Mouse (Mus musculus) right cerebral cortex, postnatal 14 days (tissue): ENCODE measurements around the gene Kif26b.
A peak's percentile ranks its signal among the peaks of the same experiment; 100 is the strongest.

Experiments used
- DNase-seq: peaks from one replicate; pipeline ENCODE4 v3.0.0; 2022

The Kif26b gene

DNA sequence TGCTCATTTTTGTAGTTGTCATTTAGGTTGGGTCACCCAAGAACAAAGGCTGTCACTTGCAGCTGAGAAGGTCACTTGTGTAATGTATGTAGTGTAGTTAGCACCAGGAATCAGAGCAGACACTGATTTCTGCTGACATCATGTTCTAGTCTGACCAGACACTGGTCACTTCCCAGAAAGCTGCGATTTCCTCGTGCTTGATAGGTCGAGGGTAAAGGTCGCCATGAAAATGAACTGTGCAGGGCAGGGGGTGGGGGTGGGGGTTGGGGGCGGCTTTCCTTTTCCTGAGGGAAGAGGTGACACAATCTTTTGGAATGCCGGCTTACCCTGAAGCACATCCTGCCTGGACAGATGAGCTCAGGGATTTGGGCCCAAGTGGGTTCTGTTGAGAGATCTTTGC, 68.8 kb downstream of the Kif26b start:
- no peak for DNase-seq

DNA sequence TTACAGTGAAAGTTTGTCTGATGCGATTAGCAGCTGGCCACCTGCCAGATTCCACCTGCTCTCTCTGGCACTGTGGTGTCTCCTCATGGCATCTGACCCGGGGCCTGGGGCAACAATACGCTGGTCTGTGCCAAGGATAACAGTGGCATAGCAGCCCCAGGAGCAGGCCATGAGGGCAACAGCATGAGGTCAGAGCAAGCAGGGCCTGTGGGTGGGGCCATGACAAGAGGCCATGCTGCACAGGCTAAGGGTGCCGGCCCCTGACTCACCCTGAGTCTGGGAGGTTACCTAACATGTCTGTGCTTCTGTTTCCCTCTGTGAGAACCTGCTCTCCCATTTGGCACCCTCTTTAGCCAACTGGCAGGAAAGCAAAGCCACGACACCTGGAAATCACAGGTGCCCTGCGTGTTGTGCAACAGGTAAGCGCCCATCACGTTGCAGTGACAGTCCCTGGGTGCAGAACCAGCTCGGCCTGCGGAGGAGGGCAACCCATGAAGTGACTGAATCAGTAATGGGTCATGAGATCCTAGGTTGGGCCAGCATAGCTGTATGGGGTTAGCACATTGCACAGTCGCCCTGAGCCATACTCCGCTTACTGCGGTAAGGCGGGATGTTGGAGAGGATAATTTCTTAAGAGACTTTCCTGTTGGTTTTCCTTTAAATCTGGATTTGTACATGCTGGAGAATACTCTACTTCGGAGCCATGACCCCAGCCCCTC, 72.1 kb downstream of the Kif26b start:
- no peak for DNase-seq

DNA sequence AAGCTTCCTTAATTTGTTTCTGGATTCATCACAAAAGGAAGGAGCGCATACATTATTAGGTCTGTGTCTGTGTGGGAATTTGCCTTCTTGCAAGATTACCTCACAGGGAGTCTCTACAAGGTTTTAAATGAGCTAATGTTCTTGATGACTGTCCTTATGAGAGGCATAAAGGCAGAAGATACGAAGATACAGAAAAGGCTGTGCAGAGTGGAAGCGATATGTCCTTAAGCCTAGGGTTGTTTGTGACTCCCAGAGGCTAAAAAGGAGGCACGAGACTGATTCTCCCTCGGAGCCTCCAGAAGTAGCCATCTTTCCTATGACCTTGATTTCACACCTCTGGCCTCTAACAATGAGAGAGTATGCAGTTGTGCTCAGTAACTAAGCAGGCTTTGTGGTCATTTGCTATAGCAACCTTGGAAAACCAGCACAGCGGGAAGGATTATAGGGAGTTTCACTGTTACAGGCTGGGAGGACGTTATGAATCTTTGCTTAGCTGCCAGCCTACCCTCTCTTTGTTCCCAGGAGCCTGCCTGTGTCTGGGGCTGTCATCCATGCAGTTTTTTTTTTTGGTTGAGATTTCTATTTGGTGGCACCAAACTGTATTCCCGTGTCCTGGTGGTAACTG, 80.3 kb downstream of the Kif26b start:
- DNase-seq: no peak

DNA sequence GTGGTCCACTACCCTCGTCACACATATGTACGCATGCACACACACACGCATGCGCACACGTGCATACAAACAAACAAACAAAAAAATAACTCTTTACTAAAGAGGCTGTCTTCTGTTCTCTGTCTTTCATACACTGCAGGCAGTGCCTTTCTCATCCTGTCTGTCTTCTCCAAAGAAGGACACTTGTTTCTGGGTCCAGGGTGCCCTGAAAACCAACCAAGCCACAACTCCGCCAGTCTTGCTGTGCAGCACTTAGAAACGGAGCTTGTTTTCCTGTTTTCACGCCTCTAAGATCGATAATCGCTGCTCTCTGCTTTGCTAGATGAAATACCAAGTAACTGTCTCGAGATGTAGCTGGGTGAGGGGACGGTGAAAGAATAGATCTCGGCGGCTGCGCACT, 82.6 kb downstream of the Kif26b start:
- no peak for DNase-seq

DNA sequence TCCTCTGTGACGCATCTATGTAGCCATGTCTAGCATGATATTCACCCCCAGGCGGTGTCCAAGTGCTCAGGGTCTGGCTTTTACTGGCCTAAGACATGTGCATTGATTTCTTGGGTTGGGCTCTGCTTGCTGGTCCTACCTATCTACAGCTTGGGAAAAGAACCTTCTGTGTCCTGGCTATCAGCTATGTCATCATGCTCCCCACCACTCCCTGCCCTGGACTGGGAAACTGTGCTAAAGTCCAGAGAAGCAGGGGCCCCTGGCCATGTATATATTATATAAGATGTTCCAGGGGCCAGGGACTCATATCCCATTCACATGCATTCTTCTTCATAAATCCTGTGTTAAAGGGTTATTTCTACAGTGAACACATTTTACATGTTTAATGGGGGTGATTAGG, 92.4 kb downstream of the Kif26b start:
- DNase-seq: no peak

DNA sequence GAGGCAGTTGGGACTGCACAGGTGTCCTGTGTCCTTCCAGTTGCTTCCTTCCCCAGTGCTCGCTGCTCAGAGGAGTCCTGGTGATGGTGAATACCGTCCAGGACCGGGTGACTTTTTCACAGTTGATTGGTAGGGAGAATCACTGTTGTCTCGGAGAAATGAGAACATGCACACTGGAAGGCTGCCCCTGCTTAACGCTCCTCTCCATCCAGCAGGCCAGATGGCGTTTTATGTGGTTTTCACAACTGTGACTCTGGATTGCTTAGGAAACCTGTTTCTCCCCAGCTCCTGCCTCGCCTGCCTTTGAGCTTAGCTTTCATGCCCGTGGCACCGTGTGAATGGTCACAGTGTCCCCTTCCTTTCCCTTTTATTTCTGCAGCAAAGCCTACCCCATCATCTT, 95.0 kb downstream of the Kif26b start:
- no peak for DNase-seq

DNA sequence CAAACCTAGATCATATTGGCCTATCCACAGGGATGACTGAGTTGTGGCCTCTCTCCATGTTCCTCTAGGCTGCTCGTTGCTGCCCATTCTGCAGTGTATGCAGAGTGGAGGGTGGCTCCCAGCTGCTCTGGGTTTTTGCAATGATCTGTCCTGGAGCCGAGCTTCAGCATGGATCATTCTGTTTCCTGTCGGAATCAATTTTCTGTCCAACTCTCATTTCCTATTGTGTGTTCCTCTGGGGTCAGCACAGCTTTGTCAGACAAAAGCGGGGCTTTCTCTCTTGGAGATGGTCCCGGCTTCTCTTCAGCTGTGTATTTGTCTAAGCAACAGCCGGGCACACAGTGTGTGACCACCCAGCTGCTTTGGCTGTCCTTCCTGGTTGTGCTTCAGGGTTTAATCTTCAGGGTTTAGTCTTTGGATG, 98.0 kb downstream of the Kif26b start:
- no peak for DNase-seq

DNA sequence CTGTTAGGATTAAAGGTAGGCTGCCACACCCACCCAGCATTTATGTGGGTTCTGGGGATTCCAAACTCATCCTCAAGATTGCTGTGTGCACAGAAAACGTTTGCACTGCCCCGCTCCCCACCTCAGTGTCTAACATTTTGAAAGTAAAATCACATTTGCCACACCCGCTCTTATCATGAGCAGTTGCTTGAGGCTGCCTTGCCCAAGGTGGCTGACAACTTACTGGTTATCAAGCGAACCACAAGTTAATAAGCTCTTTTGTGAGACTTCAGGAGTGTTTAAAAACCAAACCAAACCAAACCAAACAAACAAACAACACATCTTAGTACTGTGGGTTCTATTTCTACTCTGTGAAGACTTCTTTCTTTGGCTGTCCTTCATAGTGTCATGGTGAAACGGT, 101.1 kb downstream of the Kif26b start:
- DNase-seq: no peak

DNA sequence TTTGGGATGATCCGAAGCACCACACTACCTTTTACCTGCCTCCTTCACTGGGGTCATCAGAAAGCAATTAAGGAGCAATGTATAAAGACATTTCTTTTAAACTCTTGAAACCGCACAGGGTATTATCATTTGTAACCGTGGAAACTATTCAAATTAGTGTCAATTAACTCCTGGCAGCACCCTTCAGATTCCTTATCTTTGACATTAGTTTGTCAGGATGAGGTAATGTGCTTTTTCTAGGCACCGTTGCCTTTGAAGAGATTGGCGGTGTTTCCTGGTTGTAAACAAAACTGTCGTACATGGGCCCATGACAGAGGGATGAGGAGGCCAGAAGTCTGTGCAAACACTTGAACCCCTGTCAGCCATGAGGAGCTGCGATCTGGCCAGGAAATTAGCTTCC, 102.9 kb downstream of the Kif26b start:
- no peak for DNase-seq

DNA sequence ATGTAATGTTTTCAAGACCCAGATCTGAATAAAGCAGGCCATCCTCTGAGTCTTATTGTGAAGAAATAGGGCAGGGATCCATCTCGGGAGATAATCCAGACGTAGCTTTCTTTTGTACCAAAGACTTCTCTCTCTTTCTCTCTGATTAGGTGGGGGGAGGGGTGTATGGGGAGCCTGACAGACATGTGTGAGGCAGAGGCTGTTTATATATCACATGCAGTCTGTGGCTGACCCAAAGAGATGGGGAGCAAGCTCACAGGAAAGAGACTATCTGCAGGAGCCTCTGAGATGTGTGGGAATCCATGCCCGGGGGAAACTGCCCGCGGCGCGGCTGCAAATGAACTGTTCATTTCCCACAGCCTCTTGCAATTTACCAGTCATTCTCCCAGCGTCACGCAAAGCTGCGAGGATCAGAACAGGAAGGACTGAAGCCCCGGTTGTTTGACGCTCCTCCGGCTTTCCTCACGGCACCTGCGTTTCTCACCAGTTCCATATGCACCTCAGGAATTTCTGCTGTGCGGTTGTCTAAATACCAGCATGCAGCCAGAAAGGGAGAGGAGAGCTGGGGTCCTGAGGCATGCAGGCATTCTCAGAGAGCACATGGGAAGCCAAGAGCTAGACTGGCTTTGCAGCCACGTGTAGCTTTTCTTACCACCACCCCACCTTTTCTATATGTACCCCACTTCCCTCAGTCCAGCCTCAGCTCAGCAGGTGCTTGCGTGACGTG, 105.6 kb downstream of the Kif26b start:
- DNase-seq: no peak

DNA sequence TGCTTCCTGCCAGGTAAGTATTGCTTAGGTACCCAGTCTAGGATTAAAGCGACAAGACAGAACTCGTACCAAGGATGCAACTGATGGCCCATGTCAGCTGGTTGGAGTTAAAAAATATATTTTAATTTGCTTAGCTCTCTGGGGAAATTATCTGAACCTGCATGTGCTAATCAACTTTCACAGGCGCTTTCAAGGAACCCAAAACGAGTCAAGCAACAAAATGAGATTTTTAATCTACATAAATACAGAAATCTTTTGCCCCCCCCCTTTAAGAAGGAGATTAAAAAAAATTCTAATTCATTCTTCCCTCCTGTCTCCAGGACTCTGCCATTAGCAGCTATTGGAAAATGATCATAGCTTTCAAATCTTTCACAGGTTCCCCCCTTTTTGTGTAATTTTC, 106.5 kb downstream of the Kif26b start:
- DNase-seq: no peak

DNA sequence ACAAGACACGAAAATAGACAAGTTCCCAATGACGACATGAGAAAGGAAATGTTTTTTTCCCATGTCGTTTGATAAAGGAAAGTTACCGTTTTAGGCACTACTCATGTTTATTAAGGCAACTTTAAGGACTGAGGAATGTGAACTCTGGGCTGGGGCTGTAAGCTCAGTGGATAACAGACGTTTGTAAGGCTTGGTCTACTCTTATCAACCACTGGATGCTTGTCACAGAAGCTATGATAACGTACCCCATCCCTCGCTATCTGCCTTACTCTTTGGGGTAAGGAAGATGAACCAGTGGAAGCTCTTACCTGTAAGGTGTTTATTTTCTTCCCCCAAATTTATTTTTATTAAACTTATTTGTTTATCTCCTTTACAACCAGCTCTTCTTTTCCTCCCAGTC, 108.4 kb downstream of the Kif26b start:
- DNase-seq: no peak

DNA sequence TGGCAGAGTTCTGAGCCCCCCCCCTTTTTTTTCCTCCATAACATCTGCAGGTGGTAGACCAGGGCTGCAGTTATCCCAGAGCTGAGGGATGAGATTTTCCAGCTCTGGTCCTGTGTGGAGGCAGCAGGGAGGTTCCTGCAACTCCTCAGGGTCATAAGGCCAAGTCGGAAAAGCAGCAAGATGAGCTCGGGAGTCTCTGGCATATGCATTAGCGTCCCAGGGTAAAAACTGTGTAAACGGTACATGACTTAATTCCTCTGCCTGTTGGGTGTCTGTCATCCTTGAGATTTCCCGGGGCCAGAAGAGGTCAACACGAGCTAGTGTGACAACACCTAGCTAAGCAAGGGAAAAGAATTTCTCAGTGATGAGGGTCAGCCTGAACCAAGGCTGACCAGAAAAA, 111.0 kb downstream of the Kif26b start:
- no peak for DNase-seq

DNA sequence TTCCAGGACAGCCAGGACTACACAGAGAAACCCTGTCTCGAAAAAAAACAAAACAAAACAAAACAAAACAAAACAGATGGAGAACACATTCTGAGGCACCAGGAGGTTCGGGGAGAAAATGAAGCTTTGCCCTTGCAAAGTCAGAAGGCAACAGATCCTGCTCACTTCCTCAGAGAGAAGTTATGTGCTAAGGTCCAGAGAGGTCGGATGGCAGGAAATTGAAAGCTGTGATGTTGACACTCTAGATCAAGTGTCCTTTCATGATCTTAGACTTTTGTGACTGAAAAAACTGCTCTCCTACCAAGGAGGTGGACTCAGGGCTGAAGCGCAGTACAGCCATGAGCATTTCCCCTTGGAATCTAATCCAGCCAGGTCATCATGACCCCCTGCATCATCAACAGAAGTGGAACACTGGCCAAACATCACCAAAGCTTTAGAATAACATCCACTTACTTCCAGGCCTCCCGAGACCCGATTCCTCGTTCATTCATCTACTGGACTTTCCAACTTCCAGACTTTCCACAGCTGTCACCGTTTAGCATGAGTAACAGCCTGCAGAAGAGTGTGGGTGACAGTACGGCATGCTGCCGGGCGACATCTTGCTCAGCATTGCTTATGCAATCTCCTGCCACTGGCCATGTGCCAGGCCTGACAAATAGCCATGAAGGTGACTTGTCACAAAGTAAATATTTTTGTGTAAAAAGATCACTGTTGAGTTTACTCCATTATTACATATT, 112.0 kb downstream of the Kif26b start:
- peak; percentile 50 for DNase-seq

DNA sequence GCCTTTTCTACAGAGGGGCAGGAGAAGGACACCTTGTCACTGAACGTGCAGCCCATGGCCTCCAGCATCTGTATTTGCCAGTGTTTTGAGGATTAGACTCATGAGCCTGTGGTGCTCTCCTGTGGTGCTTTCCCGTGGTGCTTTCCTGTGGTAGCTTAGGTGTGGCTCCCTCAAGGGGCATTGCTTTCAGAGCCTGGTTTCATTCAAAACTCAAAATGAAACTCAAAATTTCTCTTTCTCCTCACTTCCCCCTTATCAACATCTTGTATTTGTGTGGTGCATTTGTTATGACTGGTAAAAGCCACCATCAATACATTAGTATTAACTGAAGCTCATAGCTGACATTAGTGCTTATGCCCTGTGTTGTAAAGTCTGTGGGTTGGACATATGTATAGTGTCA, 112.9 kb downstream of the Kif26b start:
- no peak for DNase-seq

DNA sequence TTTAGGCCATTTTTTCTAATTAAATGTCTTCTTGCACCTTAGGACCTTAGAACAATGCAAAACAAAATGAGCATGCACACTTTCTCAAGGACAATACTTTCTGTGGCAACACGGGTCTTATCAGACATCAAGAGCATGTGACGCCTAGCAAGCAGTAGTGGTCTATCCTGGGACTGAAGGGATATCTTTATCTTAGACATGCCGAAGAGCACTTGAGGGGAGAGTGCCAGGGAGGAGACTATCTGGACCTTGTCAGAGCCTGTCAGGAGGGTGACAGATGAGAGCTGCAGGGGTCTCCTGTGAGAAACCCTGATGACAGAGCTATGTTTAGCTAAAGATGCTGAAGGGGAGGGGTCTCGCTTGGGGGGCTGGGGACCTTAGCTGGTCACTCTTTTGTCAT, 116.0 kb downstream of the Kif26b start:
- no peak for DNase-seq

DNA sequence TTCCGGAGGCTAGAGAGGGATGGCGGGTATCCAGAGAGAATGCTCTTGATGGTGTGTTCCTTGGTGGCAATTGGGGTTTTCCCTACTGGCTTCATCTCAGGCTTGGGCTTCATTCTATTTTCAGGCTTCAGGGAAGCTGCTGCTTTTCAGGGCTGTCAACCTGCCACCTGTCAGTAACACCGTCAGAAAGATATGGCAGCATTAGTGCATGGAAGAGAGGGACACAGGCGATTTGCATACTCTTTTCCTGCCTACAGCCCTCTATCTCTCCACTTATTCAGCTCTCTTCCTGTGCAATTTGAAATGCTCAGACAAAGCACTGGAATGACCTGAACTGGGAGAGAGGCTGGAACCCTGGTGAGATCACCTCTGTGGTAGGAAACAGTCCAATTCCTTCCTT, 117.7 kb downstream of the Kif26b start:
- no peak for DNase-seq

DNA sequence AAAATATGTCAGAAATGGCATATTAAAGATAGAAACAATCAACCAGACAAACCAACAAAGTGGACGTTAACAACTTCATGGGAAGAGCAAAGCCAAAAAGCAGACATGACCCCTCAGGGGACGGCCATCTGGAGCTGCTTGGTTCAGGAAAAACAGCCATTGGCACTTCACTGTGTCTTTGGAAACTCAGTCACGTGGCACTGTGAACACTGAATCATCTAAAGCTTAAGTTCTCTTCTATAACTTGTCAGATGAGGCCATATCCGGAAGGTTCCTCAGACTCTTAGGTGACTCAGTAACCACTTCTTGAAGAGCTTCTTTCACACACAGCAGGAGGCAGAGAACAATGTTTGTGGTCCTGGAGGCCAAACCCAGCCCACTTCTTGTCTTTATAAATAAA, 126.6 kb downstream of the Kif26b start:
- DNase-seq: no peak

DNA sequence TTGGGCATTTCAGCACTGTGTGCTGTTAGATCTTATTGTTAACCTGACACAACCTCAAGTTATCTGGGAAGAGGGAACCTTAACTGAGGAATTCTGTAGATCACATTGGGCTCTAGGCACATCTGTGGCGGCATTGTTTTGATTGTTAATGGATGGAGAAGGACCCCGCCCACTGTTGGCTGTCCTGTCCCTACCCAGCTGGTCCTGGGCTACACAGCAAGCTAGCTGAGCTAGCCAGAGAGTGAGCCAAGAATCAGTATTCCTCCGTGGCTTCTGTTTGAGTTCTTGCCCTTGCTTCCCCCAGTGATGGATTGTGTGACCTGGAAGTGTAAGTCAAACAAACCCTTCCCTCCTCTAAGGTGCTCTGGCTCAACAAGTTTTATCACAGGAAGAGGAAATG, 132.1 kb downstream of the Kif26b start:
- no peak for DNase-seq

DNA sequence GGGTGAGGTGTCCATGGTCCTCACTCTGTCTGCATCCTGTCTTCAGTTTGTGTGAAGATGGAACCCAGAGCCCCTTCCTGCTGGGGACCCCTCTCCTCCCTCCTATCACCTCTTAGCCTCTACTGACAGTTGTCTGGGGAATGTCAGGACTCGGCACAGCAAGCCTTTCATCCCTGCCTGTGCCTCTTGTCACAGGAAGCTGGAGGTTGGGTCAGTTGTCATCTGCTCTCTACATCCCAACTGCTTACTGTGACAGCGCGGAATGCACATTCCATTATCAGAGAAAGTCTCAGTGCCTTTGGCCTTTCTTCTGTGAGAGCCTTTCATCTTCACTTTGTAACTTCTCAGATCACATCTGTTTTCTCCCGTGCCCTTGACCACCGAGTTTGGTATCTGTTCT, 132.6 kb downstream of the Kif26b start:
- no peak for DNase-seq

DNA sequence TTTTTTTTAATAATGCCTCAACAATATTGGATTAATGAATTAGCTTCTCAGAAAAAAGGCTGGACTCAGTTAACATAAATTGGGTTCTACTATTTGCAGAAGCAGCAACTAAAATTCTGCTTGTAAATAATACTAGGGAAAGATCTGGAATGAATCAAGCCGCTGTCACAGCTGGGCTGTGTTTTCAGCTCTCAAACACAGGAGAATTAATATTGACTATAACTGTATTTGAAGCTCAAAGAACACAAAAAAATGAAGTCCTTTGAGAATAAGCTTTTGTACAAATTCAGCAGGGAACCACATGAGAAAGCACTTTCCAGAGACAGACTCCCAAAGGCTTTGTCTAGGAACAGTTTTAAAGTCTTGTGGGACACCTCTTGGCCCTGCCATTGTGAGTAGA, 134.6 kb downstream of the Kif26b start:
- DNase-seq: no peak

DNA sequence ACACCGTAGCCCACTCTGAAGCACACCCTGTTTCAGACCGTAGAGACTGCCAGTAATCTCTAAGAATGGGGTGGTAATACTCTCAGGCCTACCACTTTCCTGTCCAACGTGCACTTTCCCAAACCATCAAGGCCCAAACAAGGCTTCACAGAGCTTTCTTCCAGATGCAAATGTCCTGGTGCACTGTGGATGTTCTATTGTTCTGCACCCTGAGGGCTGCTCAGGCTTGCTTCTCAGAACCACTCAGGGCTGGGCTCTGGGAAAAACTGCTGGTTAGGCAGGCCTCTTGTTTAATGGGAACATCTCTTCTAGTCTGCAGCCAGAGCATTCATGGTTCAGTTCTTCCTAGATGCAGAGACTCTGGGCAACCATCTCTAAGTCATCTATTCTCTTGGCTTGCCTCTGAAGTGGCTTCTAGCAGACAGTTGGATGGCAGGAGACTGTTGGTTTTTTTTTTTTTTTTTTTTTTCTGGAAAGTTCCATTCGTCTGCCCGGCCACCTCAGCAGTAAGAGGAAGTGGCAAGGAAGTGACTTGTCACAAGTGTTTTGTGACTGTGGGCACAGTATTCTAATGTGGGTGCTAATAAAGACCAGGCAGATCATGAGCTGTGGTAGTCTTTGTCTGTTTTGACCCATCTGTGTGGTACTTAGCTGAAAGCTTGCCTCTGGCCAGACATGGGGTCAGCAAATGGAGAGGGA, 135.5 kb downstream of the Kif26b start:
- DNase-seq: no peak

DNA sequence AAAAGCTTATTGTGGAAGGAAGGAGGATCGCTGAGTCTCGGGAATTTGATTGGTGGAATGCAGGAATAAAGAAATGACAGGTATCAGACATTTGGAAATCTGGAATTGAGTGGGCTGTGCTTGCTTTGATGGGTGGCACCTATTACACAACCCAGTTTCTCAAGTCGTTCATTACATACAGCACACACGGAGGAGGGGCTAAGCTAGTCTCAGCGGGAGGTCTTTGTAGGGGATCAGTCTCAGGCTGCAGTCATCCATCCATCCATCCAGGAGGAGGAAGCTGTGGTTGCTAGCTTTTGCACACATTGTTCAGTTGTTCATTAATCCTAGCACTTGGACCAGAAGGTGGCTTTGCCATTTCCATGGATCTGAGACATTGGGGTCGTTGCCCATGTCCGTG, 137.6 kb downstream of the Kif26b start:
- no peak for DNase-seq
